ENCODE assay signal across 12 mouse cellular contexts in genomic region chr14:34612222-34612621, GRCm38 (mm10). TPM values are rescaled to one million over a fixed set of nuclear protein-coding genes. Genes with fewer than 3 reads are reported as not detected.
DNase-seq lines count a peak whose midpoint lies in the region; ATAC-seq and TF ChIP-seq lines count a peak whose summit lies in the region.
"Had no signal": no experiment of that assay in that cellular context is flagged by ENCODE, and none has a peak within 500 bp of the region (broad histone marks: within the 10 kb centered on the region; RNA-seq: fewer than 3 reads in every experiment).

No protein-coding gene starts in this region.

- TF ChIP-seq CTCF in E14TG2a.4 (conservative IDR thresholded peaks at IDR 0.05; ENCODE audit: low read length) = peak; percentile 60
- peak; percentile 61 for TF ChIP-seq CTCF in liver, postnatal 0 days (IDR thresholded peaks at IDR 0.05; ENCODE audit: low read depth)

- WGBS in liver, embryonic 11.5 days = 28% methylated on average over 4 of the region's 4 CpGs
- WGBS in liver, postnatal 0 days (ENCODE audit: insufficient replicate concordance) = 42% methylated on average over 4 of the region's 4 CpGs

- H3K27me3 ChIP-seq in liver, embryonic 11.5 days (replicated peaks; ENCODE audit: control insufficient read depth, insufficient read depth, low read length) = peaks cover 5% of the 10 kb centered on the region; the same call in 1 of the 2 replicates
- no peaks in the 10 kb centered on the region; the same call in 1 of the 2 replicates for H3K27me3 ChIP-seq in E14TG2a.4 (ENCODE audit: insufficient read depth, low read length)
- H3K27me3 ChIP-seq in liver, postnatal 0 days (ENCODE audit: insufficient read depth, low read length) = 0 out of 2 replicates have a peak, but pooled peaks cover 4% of the 10 kb centered on the region

- peaks cover 4% of the 10 kb centered on the region; the same call in 1 of the 2 replicates for H3K4me1 ChIP-seq in liver, embryonic 11.5 days (replicated peaks; ENCODE audit: control insufficient read depth, insufficient read depth, low read length)
- H3K4me1 ChIP-seq in E14TG2a.4 (replicated peaks; ENCODE audit: low read depth, low read length) = peaks cover 62% of the 10 kb centered on the region
- H3K4me1 ChIP-seq in liver, postnatal 0 days (ENCODE audit: insufficient read depth) = peaks cover 6% of the 10 kb centered on the region; the same call in 1 of the 2 replicates

- no peak overlapping the region for H3K27ac ChIP-seq in liver, embryonic 11.5 days (ENCODE audit: low read depth, low read length)
- no peak overlapping the region for H3K27ac ChIP-seq in liver, postnatal 0 days (ENCODE audit: low read depth)
- H3K27ac ChIP-seq: liver, embryonic 15.5 days had no signal

- no peak for TF ChIP-seq EP300 in liver, postnatal 0 days (IDR thresholded peaks at IDR 0.05; ENCODE audit: low read depth)

- no peak overlapping the region for H3K4me3 ChIP-seq in liver, embryonic 11.5 days (ENCODE audit: low read depth, low read length)
- no peak overlapping the region for H3K4me3 ChIP-seq in E14TG2a.4 (replicated peaks; ENCODE audit: low read length)
- no peak overlapping the region for H3K4me3 ChIP-seq in liver, postnatal 0 days (ENCODE audit: low read depth, low read length)
- H3K4me3 ChIP-seq: erythroblast, embryonic 14.5 days; heart, embryonic 12.5 days; liver, embryonic 15.5 days had no signal

- H3K9me3 ChIP-seq in liver, embryonic 11.5 days (ENCODE audit: control insufficient read depth, low read length) = no peaks in the 10 kb centered on the region
- no peaks in the 10 kb centered on the region for H3K9me3 ChIP-seq in E14TG2a.4 (ENCODE audit: low read length)
- no peaks in the 10 kb centered on the region for H3K9me3 ChIP-seq in liver, postnatal 0 days (ENCODE audit: low read length)
- H3K9me3 ChIP-seq: heart, embryonic 12.5 days; liver, embryonic 15.5 days had no signal

- H3K9ac ChIP-seq in liver, embryonic 11.5 days (ENCODE audit: low read depth, low read length) = no peak overlapping the region
- no peak overlapping the region for H3K9ac ChIP-seq in liver, postnatal 0 days (replicated peaks)
- H3K9ac ChIP-seq: heart, embryonic 12.5 days; liver, embryonic 15.5 days had no signal

- no peak for ATAC-seq in liver, embryonic 11.5 days (replicated peaks; ENCODE audit: low FRiP score)
- ATAC-seq in liver, postnatal 0 days = no peak

- H3K36me3 ChIP-seq in liver, embryonic 11.5 days (ENCODE audit: control insufficient read depth, insufficient read depth, low read length) = no peaks in the 10 kb centered on the region
- H3K36me3 ChIP-seq in E14TG2a.4 (ENCODE audit: insufficient read depth, low read length) = no peaks in the 10 kb centered on the region
- H3K36me3 ChIP-seq in liver, postnatal 0 days (replicated peaks; ENCODE audit: insufficient read depth, low read length) = no peaks in the 10 kb centered on the region
- H3K36me3 ChIP-seq: heart, embryonic 12.5 days; liver, embryonic 15.5 days had no signal

- H3K4me2 ChIP-seq in liver, embryonic 11.5 days = no peak overlapping the region
- H3K4me2 ChIP-seq in liver, postnatal 0 days (ENCODE audit: low read depth, low read length) = no peak overlapping the region
- H3K4me2 ChIP-seq: heart, embryonic 12.5 days; liver, embryonic 15.5 days had no signal

- peak; percentile 46 to 52 for DNase-seq in cerebellum, postnatal 10 days
- DNase-seq in cerebellum, adult 18-20 months = no peak
- peak; percentile 61 for DNase-seq in liver
- no peak for DNase-seq in liver, embryonic 11.5 days (ENCODE audit: low spot score)
- DNase-seq in liver, postnatal 0 days = peak; percentile 51
- DNase-seq in layer of hippocampus, adult 11-12 months (ENCODE audit: low spot score) = no peak
- DNase-seq in gastrocnemius, postnatal 4 days (ENCODE audit: low spot score in 2 of 2) = no peak

RNA-seq across cellular contexts. Expression of gene Opn4, which starts 12.3 kb away (rescaled TPM):
- polyA plus RNA-seq in liver, embryonic 11.5 days (2014; fragmentation: Nextera tagmentation; extraction: Ambion mirVana) = not detected in 2 replicates
- not detected in 2 replicates for polyA plus RNA-seq in liver, postnatal 0 days (2015; fragmentation: Nextera tagmentation; extraction: Ambion mirVana)
- total RNA-seq in gastrocnemius, postnatal 4 days (2021) = under 1 TPM; 0.13 to 0.20 TPM
- polyA plus RNA-seq: erythroblast, embryonic 14.5 days; liver, embryonic 15.5 days; neural tube, embryonic 11.5 days had no signal

RNA-seq across cellular contexts. Expression of gene Ldb3, which starts 23.7 kb away (rescaled TPM):
- 0.38 and 2.7 TPM in 2 replicates for polyA plus RNA-seq in liver, embryonic 11.5 days (2014; fragmentation: Nextera tagmentation; extraction: Ambion mirVana)
- 0.26 and 3.2 TPM in 2 replicates for polyA plus RNA-seq in liver, postnatal 0 days (2015; fragmentation: Nextera tagmentation; extraction: Ambion mirVana)
- 1,000 to 10,000 TPM; 1,045 to 1,064 TPM for total RNA-seq in gastrocnemius, postnatal 4 days (2021)
- polyA plus RNA-seq: erythroblast, embryonic 14.5 days had no signal

Comparison
In these comparisons a context has a peak if more than half of its experiments do, and no peak if none do; other contexts are left out.
1. DNase-seq: peak in cerebellum, postnatal 10 days (2 of 2), liver (single experiment) and liver, postnatal 0 days (single experiment); none in cerebellum, adult 18-20 months (0 of 2), liver, embryonic 11.5 days (single experiment), layer of hippocampus, adult 11-12 months (single experiment) and gastrocnemius, postnatal 4 days (0 of 2).